Mouse (Mus musculus): ENCODE results near the gene Olfr1444. TPM values are rescaled to one million over a fixed set of nuclear protein-coding genes. Genes with fewer than 3 reads are reported as not detected.

Olfr1444 gene
- polyA plus RNA-seq (2012; fragmentation: generic; extraction: Trizol) = not detected

GRCm38 (mm10) chr19:12856983-12857382, at the start of gene Olfr1444:
TSS of gene Olfr1444 (plus strand) at chr19:12857283.

GRCm38 (mm10) chr19:12846382-12846781, 10.7 kb upstream of the Olfr1444 start, which contains the start of gene Gm5244:
TSS of gene Gm5244 (plus strand) at chr19:12846682.

GRCm38 (mm10) chr19:12883555-12883954, 26.5 kb downstream of the Olfr1444 start, which contains the start of gene Olfr1445:
TSS of gene Olfr1445 (plus strand) at chr19:12883855.

GRCm38 (mm10) chr19:12893424-12893823, 36.3 kb downstream of the Olfr1444 start, which contains the start of gene Olfr1446:
TSS of gene Olfr1446 (minus strand) at chr19:12893524.

GRCm38 (mm10) chr19:12903643-12904042, 46.6 kb downstream of the Olfr1444 start, which contains the start of gene Olfr1447:
TSS of gene Olfr1447 (minus strand) at chr19:12903743.

Other genes with a start within 250 kb of the Olfr1444 start
- under 1 TPM; 0.02 TPM for gene Glyat, start 224.0 kb upstream of the Olfr1444 start, polyA plus RNA-seq (2012; fragmentation: generic; extraction: Trizol)
- not detected for gene Olfr1442, start 186.8 kb upstream of the Olfr1444 start, polyA plus RNA-seq (2012; fragmentation: generic; extraction: Trizol)
- not detected for gene Olfr1443, start 179.2 kb upstream of the Olfr1444 start, polyA plus RNA-seq (2012; fragmentation: generic; extraction: Trizol)
- gene Keg1, start 161.5 kb upstream of the Olfr1444 start, polyA plus RNA-seq (2012; fragmentation: generic; extraction: Trizol) = not detected
- 1 to 10 TPM in 1 of 2 experiments, under 1 TPM in 1; 0.04 to 1.7 TPM for gene Cntf, start 91.7 kb upstream of the Olfr1444 start, polyA plus RNA-seq (2012; fragmentation: generic; extraction: Trizol)
- 10 to 100 TPM in 1 of 2 experiments, 1 to 10 TPM in 1; 6.0 to 19.4 TPM for gene Zfp91, start 61.2 kb upstream of the Olfr1444 start, polyA plus RNA-seq (2012; fragmentation: generic; extraction: Trizol)
- under 1 TPM; 0.23 to 0.51 TPM for gene Lpxn, start 61.1 kb upstream of the Olfr1444 start, polyA plus RNA-seq (2012; fragmentation: generic; extraction: Trizol)
- not detected for gene Gm5244, start 10.6 kb upstream of the Olfr1444 start, polyA plus RNA-seq (2012; fragmentation: generic; extraction: Trizol)
- not detected for gene Olfr1445, start 26.6 kb downstream of the Olfr1444 start, polyA plus RNA-seq (2012; fragmentation: generic; extraction: Trizol)
- gene Olfr1446, start 36.2 kb downstream of the Olfr1444 start, polyA plus RNA-seq (2012; fragmentation: generic; extraction: Trizol) = not detected
- not detected for gene Olfr1447, start 46.5 kb downstream of the Olfr1444 start, polyA plus RNA-seq (2012; fragmentation: generic; extraction: Trizol)
- gene Olfr1448, start 67.1 kb downstream of the Olfr1444 start, polyA plus RNA-seq (2012; fragmentation: generic; extraction: Trizol) = not detected
- not detected for gene Olfr1449, start 73.6 kb downstream of the Olfr1444 start, polyA plus RNA-seq (2012; fragmentation: generic; extraction: Trizol)
- gene Olfr1450, start 93.0 kb downstream of the Olfr1444 start, polyA plus RNA-seq (2012; fragmentation: generic; extraction: Trizol) = not detected
- not detected for gene Olfr1451, start 137.7 kb downstream of the Olfr1444 start, polyA plus RNA-seq (2012; fragmentation: generic; extraction: Trizol)
- not detected for gene Olfr1453, start 171.0 kb downstream of the Olfr1444 start, polyA plus RNA-seq (2012; fragmentation: generic; extraction: Trizol)
- gene Olfr1454, start 203.3 kb downstream of the Olfr1444 start, polyA plus RNA-seq (2012; fragmentation: generic; extraction: Trizol) = not detected
- gene Olfr1457, start 240.6 kb downstream of the Olfr1444 start, polyA plus RNA-seq (2012; fragmentation: generic; extraction: Trizol) = not detected
- not detected for gene Olfr1458, start 249.5 kb downstream of the Olfr1444 start, polyA plus RNA-seq (2012; fragmentation: generic; extraction: Trizol)

Measured in C3H10T1/2 (cell line).